7 mouse cellular contexts compared by ENCODE assay signal in genomic region chr1:171286517-171286916, GRCm38 (mm10). TPM values are rescaled to one million over a fixed set of nuclear protein-coding genes. Genes with fewer than 3 reads are reported as not detected.
DNase-seq lines count a peak whose midpoint lies in the region; ATAC-seq lines count a peak whose summit lies in the region.

No protein-coding gene starts in this region.

- H3K9ac ChIP-seq in forebrain, embryonic 13.5 days: peak overlapping the region; percentile 96; the same call in 1 of the 2 replicates
- no peak overlapping the region for H3K9ac ChIP-seq in limb, embryonic 15.5 days
- no peak overlapping the region for H3K9ac ChIP-seq in stomach, embryonic 16.5 days (ENCODE audit: low read length)

- WGBS in forebrain, embryonic 13.5 days: 90% methylated on average over 19 of the region's 19 CpGs
- WGBS in limb, embryonic 15.5 days: 92% methylated on average over 19 of the region's 19 CpGs
- 86% methylated on average over 19 of the region's 19 CpGs for WGBS in stomach, embryonic 16.5 days

- no peak overlapping the region for H3K27ac ChIP-seq in forebrain, embryonic 13.5 days
- no peak overlapping the region for H3K27ac ChIP-seq in limb, embryonic 15.5 days
- no peak overlapping the region for H3K27ac ChIP-seq in stomach, embryonic 16.5 days (ENCODE audit: low read length)

- no peaks in the 10 kb centered on the region for H3K9me3 ChIP-seq in forebrain, embryonic 13.5 days (replicated peaks)
- H3K9me3 ChIP-seq in limb, embryonic 15.5 days: no peaks in the 10 kb centered on the region
- H3K9me3 ChIP-seq in stomach, embryonic 16.5 days (replicated peaks; ENCODE audit: control insufficient read depth, low read length): no peaks in the 10 kb centered on the region

- intact Hi-C loops in left cerebral cortex, postnatal 10 days (cut with DNase I): no loop called here

- DNase-seq in layer of hippocampus, adult 11-12 months (ENCODE audit: low spot score): peak; percentile 16
- DNase-seq in layer of hippocampus, postnatal 14 days (ENCODE audit: low spot score in 2 of 2): no peak
- DNase-seq in left cerebral cortex, postnatal 10 days (ENCODE audit: extremely low spot score in 1 of 2, low spot score in 2 of 2): no peak
- no peak for DNase-seq in spleen, adult 12 weeks (ENCODE audit: low spot score)

- peak overlapping the region; percentile 70 for H3K4me2 ChIP-seq in forebrain, embryonic 13.5 days
- peak overlapping the region; percentile 60 for H3K4me2 ChIP-seq in limb, embryonic 15.5 days
- no peak overlapping the region for H3K4me2 ChIP-seq in stomach, embryonic 16.5 days (ENCODE audit: low read depth, low read length)

- no peaks in the 10 kb centered on the region for H3K27me3 ChIP-seq in forebrain, embryonic 13.5 days
- H3K27me3 ChIP-seq in limb, embryonic 15.5 days: no peaks in the 10 kb centered on the region
- no peaks in the 10 kb centered on the region for H3K27me3 ChIP-seq in stomach, embryonic 16.5 days (ENCODE audit: control insufficient read depth, insufficient read depth, low read length)

- ATAC-seq in forebrain, embryonic 13.5 days: no peak
- no peak for ATAC-seq in limb, embryonic 15.5 days (ENCODE audit: insufficient number of reproducible peaks, low FRiP score, low TSS enrichment, low read depth)
- no peak for ATAC-seq in stomach, embryonic 16.5 days (ENCODE audit: insufficient read depth, low FRiP score)

- peak overlapping the region; percentile 80 for H3K4me3 ChIP-seq in forebrain, embryonic 13.5 days
- H3K4me3 ChIP-seq in limb, embryonic 15.5 days: peak overlapping the region; percentile 95
- peak overlapping the region; percentile 99; the same call in 1 of the 2 replicates for H3K4me3 ChIP-seq in stomach, embryonic 16.5 days (replicated peaks; ENCODE audit: low read length)

- peaks cover 34% of the 10 kb centered on the region for H3K4me1 ChIP-seq in forebrain, embryonic 13.5 days
- H3K4me1 ChIP-seq in limb, embryonic 15.5 days: peaks cover 43% of the 10 kb centered on the region
- H3K4me1 ChIP-seq in stomach, embryonic 16.5 days (ENCODE audit: control insufficient read depth, insufficient read depth, low read length): peaks cover 23% of the 10 kb centered on the region

- H3K36me3 ChIP-seq in forebrain, embryonic 13.5 days (ENCODE audit: poor library complexity, severe bottlenecking): peaks cover 68% of the 10 kb centered on the region
- peaks cover 60% of the 10 kb centered on the region for H3K36me3 ChIP-seq in limb, embryonic 15.5 days
- peaks cover 18% of the 10 kb centered on the region; the same call in 1 of the 2 replicates for H3K36me3 ChIP-seq in stomach, embryonic 16.5 days (ENCODE audit: control insufficient read depth, insufficient read depth, low read length)

RNA-seq across cellular contexts. Expression of gene Usp21, which starts 1.3 kb away (rescaled TPM):
- 10 to 100 TPM; 49.2 to 53.6 TPM for total RNA-seq in layer of hippocampus, postnatal 14 days (2021)
- 122 and 125 TPM in 2 replicates for polyA plus RNA-seq in forebrain, embryonic 13.5 days (2015; fragmentation: Nextera tagmentation; extraction: Ambion mirVana)
- polyA plus RNA-seq in limb, embryonic 15.5 days (2015; fragmentation: Nextera tagmentation; extraction: Ambion mirVana): 81.5 and 83.1 TPM in 2 replicates
- polyA plus RNA-seq in stomach, embryonic 16.5 days (2015; fragmentation: Nextera tagmentation; extraction: Ambion mirVana): 54.9 and 59.1 TPM in 2 replicates
- 10 to 100 TPM; 51.5 to 53.4 TPM for total RNA-seq in left cerebral cortex, postnatal 10 days (2021)

RNA-seq across cellular contexts. Expression of gene Ppox, which starts 5.5 kb away (rescaled TPM):
- 10 to 100 TPM; 24.2 to 25.2 TPM for total RNA-seq in layer of hippocampus, postnatal 14 days (2021)
- polyA plus RNA-seq in forebrain, embryonic 13.5 days (2015; fragmentation: Nextera tagmentation; extraction: Ambion mirVana): 50.3 and 51.0 TPM in 2 replicates
- polyA plus RNA-seq in limb, embryonic 15.5 days (2015; fragmentation: Nextera tagmentation; extraction: Ambion mirVana): 44.7 and 49.5 TPM in 2 replicates
- 44.6 and 54.5 TPM in 2 replicates for polyA plus RNA-seq in stomach, embryonic 16.5 days (2015; fragmentation: Nextera tagmentation; extraction: Ambion mirVana)
- 10 to 100 TPM; 20.4 to 21.8 TPM for total RNA-seq in left cerebral cortex, postnatal 10 days (2021)

RNA-seq across cellular contexts. Expression of gene Ufc1, which starts 8.3 kb away (rescaled TPM):
- total RNA-seq in layer of hippocampus, postnatal 14 days (2021): 100 to 1,000 TPM; 112 TPM
- 118 and 120 TPM in 2 replicates for polyA plus RNA-seq in forebrain, embryonic 13.5 days (2015; fragmentation: Nextera tagmentation; extraction: Ambion mirVana)
- 113 and 116 TPM in 2 replicates for polyA plus RNA-seq in limb, embryonic 15.5 days (2015; fragmentation: Nextera tagmentation; extraction: Ambion mirVana)
- polyA plus RNA-seq in stomach, embryonic 16.5 days (2015; fragmentation: Nextera tagmentation; extraction: Ambion mirVana): 100 and 113 TPM in 2 replicates
- 100 to 1,000 TPM; 110 to 114 TPM for total RNA-seq in left cerebral cortex, postnatal 10 days (2021)

RNA-seq across cellular contexts. Expression of gene B4galt3, which starts 16.4 kb away (rescaled TPM):
- total RNA-seq in layer of hippocampus, postnatal 14 days (2021): 10 to 100 TPM; 54.8 to 62.8 TPM
- 89.0 and 95.3 TPM in 2 replicates for polyA plus RNA-seq in forebrain, embryonic 13.5 days (2015; fragmentation: Nextera tagmentation; extraction: Ambion mirVana)
- polyA plus RNA-seq in limb, embryonic 15.5 days (2015; fragmentation: Nextera tagmentation; extraction: Ambion mirVana): 63.2 and 69.1 TPM in 2 replicates
- 70.6 and 71.5 TPM in 2 replicates for polyA plus RNA-seq in stomach, embryonic 16.5 days (2015; fragmentation: Nextera tagmentation; extraction: Ambion mirVana)
- total RNA-seq in left cerebral cortex, postnatal 10 days (2021): 10 to 100 TPM; 59.7 to 64.1 TPM

RNA-seq across cellular contexts. Expression of gene Ndufs2, which starts 35.3 kb away (rescaled TPM):
- total RNA-seq in layer of hippocampus, postnatal 14 days (2021): 100 to 1,000 TPM; 274 to 282 TPM
- 216 and 221 TPM in 2 replicates for polyA plus RNA-seq in forebrain, embryonic 13.5 days (2015; fragmentation: Nextera tagmentation; extraction: Ambion mirVana)
- 217 and 252 TPM in 2 replicates for polyA plus RNA-seq in limb, embryonic 15.5 days (2015; fragmentation: Nextera tagmentation; extraction: Ambion mirVana)
- polyA plus RNA-seq in stomach, embryonic 16.5 days (2015; fragmentation: Nextera tagmentation; extraction: Ambion mirVana): 259 and 260 TPM in 2 replicates
- total RNA-seq in left cerebral cortex, postnatal 10 days (2021): 100 to 1,000 TPM; 243 to 255 TPM
